Mouse (Mus musculus) C2C12 (cell line): ENCODE data around the gene Slc35f6.

Source experiments
- CEBPB ChIP-seq: IDR thresholded peaks from one replicate; pipeline ENCODE4 v1.6.1; 2011; ENCODE audit warnings: low read depth, mild to moderate bottlenecking, control low read depth, moderate library complexity
- CTCF ChIP-seq: IDR thresholded peaks from one replicate; pipeline ENCODE4 v1.5.1; 2011; ENCODE audit not compliant: control insufficient read depth, insufficient read depth, insufficient read length
- MAX ChIP-seq: IDR thresholded peaks from one replicate; pipeline ENCODE4 v1.6.1; 2011; ENCODE audit warnings: mild to moderate bottlenecking, control low read depth
- MYOD1 ChIP-seq: IDR thresholded peaks from one replicate; pipeline ENCODE4 v1.6.1; 2011; ENCODE audit warnings: low read depth; ENCODE audit not compliant: control insufficient read depth, insufficient read length
- MYOG ChIP-seq: IDR thresholded peaks from one replicate; pipeline ENCODE4 v1.6.1; 2011; ENCODE audit not compliant: control insufficient read depth, insufficient read length; ENCODE audit errors: extremely low read depth
- USF1 ChIP-seq: IDR thresholded peaks from one replicate; pipeline ENCODE4 v1.6.1; 2011; ENCODE audit warnings: low read depth, mild to moderate bottlenecking, control low read depth, moderate library complexity

DNA sequence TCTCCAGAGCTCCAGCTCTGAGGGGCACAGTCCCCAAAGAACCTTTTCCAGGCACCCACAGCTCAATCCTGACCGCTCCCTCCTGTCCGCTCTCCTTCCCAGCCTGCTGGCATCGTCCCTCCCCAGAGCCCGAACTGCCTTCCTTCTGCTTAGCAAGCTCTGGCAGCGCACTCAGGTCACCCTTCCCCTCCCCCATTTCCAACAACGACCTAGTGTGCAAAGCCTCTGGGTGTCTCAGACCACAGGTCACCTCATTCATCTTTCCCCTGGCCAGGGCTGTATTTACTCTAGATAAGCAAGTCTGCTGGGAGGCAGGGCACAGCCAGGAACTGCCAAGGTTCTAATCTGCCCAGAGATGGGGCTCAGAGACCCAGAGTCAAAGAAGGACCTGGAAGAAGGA lies 32.3 kb upstream of the Slc35f6 start:
- TF ChIP-seq CTCF (no peak), MYOG (no peak), MAX (no peak), MYOD1 (no peak), USF1 (no peak), CEBPB (no peak)
